Comparison of ENCODE assay signal across 8 mouse cellular contexts in genomic region chr7:81610125-81610524, GRCm38 (mm10). TPM values are rescaled to one million over a fixed set of nuclear protein-coding genes. Genes with fewer than 3 reads are reported as not detected.
A peak's percentile ranks its signal among the peaks of the same experiment; 100 is the strongest.
DNase-seq lines count a peak whose midpoint lies in the region; ATAC-seq and TF ChIP-seq lines count a peak whose summit lies in the region.

No protein-coding gene starts in this region.

- no peak overlapping the region for H3K9ac ChIP-seq in hindbrain, postnatal 0 days (replicated peaks; ENCODE audit: low read length)
- H3K9ac ChIP-seq in hindbrain, embryonic 13.5 days = no peak overlapping the region
- 0 out of 2 replicates have a peak overlapping the region, but pooled peaks have one; percentile 18 for H3K9ac ChIP-seq in ES-E14 (ENCODE audit: insufficient read depth, low read depth, low read length, poor library complexity, severe bottlenecking)
- no peak overlapping the region for H3K9ac ChIP-seq in liver, embryonic 14.5 days (replicated peaks)

- peak; percentile 53 for TF ChIP-seq CTCF in hindbrain, postnatal 0 days (IDR thresholded peaks at IDR 0.05; ENCODE audit: low read depth)
- peak; percentile 81 for TF ChIP-seq CTCF in liver, embryonic 14.5 days (IDR thresholded peaks at IDR 0.05; ENCODE audit: low read depth)

- no peaks in the 10 kb centered on the region for H3K4me1 ChIP-seq in hindbrain, postnatal 0 days (ENCODE audit: insufficient read depth, low read length)
- H3K4me1 ChIP-seq in hindbrain, embryonic 13.5 days (replicated peaks) = no peaks in the 10 kb centered on the region; the same call in none of the 2 replicates
- peaks cover 0 to 6% of the 10 kb centered on the region in 2 experiments; a peak in 1 of 4 replicates for H3K4me1 ChIP-seq in ES-E14 (ENCODE audit: control insufficient read depth in 2 of 2, insufficient read depth in 2 of 2, low read length in 2 of 2, poor library complexity in 1 of 2)
- H3K4me1 ChIP-seq in liver, embryonic 14.5 days (replicated peaks; ENCODE audit: control insufficient read depth in 2 of 2, insufficient read depth in 2 of 2, low read length in 1 of 2) = peaks cover 12 to 20% of the 10 kb centered on the region in 2 experiments

- peaks cover 13% of the 10 kb centered on the region; the same call in 1 of the 2 replicates for H3K36me3 ChIP-seq in hindbrain, postnatal 0 days (ENCODE audit: insufficient read depth, low read length)
- H3K36me3 ChIP-seq in hindbrain, embryonic 13.5 days = 0 out of 2 replicates have a peak, but pooled peaks cover 2% of the 10 kb centered on the region
- H3K36me3 ChIP-seq in ES-E14 (ENCODE audit: control insufficient read depth, insufficient read depth, low read length, poor library complexity, severe bottlenecking) = no peaks in the 10 kb centered on the region
- H3K36me3 ChIP-seq in liver, embryonic 14.5 days (replicated peaks; ENCODE audit: control insufficient read depth, insufficient read depth, low read depth) = no peaks in the 10 kb centered on the region

- H3K4me2 ChIP-seq in hindbrain, postnatal 0 days (ENCODE audit: low read depth, low read length) = no peak overlapping the region
- H3K4me2 ChIP-seq in hindbrain, embryonic 13.5 days = no peak overlapping the region
- no peak overlapping the region for H3K4me2 ChIP-seq in liver, embryonic 14.5 days (ENCODE audit: low read depth)

- no peaks in the 10 kb centered on the region for H3K9me3 ChIP-seq in hindbrain, postnatal 0 days (ENCODE audit: low read length)
- no peaks in the 10 kb centered on the region for H3K9me3 ChIP-seq in hindbrain, embryonic 13.5 days
- no peaks in the 10 kb centered on the region for H3K9me3 ChIP-seq in ES-E14 (ENCODE audit: control insufficient read depth, insufficient read depth, low read depth, low read length)
- no peaks in the 10 kb centered on the region for H3K9me3 ChIP-seq in liver, embryonic 14.5 days (ENCODE audit: control insufficient read depth, low read length)

- no peak for TF ChIP-seq EP300 in liver, embryonic 14.5 days (IDR thresholded peaks at IDR 0.05; ENCODE audit: low read depth)

- in situ Hi-C loops in ES-E14 (cut with MboI; ENCODE audit: low sequenced_read_pairs in 2 of 2, unreplicated experiment in 2 of 2) = no loop called here

- no peaks in the 10 kb centered on the region for H3K27me3 ChIP-seq in hindbrain, postnatal 0 days (ENCODE audit: insufficient read depth, low read length)
- no peaks in the 10 kb centered on the region for H3K27me3 ChIP-seq in hindbrain, embryonic 13.5 days
- H3K27me3 ChIP-seq in liver, embryonic 14.5 days (ENCODE audit: control insufficient read depth, insufficient read depth, low read length) = no peaks in the 10 kb centered on the region

- ATAC-seq in hindbrain, postnatal 0 days = no peak
- no peak for ATAC-seq in hindbrain, embryonic 13.5 days (ENCODE audit: low FRiP score)
- ATAC-seq in liver, embryonic 14.5 days (ENCODE audit: insufficient read depth) = peak; percentile 51; the same call in 1 of the 2 replicates

- H3K27ac ChIP-seq in hindbrain, postnatal 0 days = no peak overlapping the region
- H3K27ac ChIP-seq in hindbrain, embryonic 13.5 days = no peak overlapping the region
- no peak overlapping the region for H3K27ac ChIP-seq in ES-E14 (ENCODE audit: insufficient read depth, low read depth, low read length, poor library complexity, severe bottlenecking)
- no peak overlapping the region for H3K27ac ChIP-seq in liver, embryonic 14.5 days

- peak; percentile 46 for DNase-seq in hindbrain, postnatal 0 days (ENCODE audit: low spot score)
- DNase-seq in ES-E14 (ENCODE audit: low read depth, low spot score) = peak; percentile 78
- DNase-seq in brain, adult 2 months (ENCODE audit: low read depth, low spot score) = peak; percentile 49
- DNase-seq in liver, embryonic 14.5 days (ENCODE audit: low read depth in 3 of 3, low spot score in 3 of 3) = peak; percentile 63 to 65 (median 64)
- peak; percentile 67 for DNase-seq in thymus, postnatal 4 days
- no peak for DNase-seq in frontal cortex, postnatal 25 days (ENCODE audit: low spot score in 2 of 2)
- no peak for DNase-seq in layer of hippocampus, adult 9-11 months

- whole genome bisulfite sequencing in hindbrain, postnatal 0 days = 62% methylated on average over 18 of the region's 18 CpGs
- WGBS in hindbrain, embryonic 13.5 days = 62% methylated on average over 18 of the region's 18 CpGs
- WGBS in liver, embryonic 14.5 days (ENCODE audit: insufficient replicate concordance) = 41% methylated on average over 18 of the region's 18 CpGs

- no peak overlapping the region for H3K4me3 ChIP-seq in hindbrain, postnatal 0 days (ENCODE audit: low read length)
- no peak overlapping the region for H3K4me3 ChIP-seq in hindbrain, embryonic 13.5 days
- H3K4me3 ChIP-seq in ES-E14 (ENCODE audit: insufficient read depth in 1 of 2, low read depth in 1 of 2, low read length in 2 of 2, poor library complexity in 1 of 2, severe bottlenecking in 1 of 2) = peak overlapping the region; percentile 37 to 40; a peak in 3 of 4 replicates
- no peak overlapping the region for H3K4me3 ChIP-seq in liver, embryonic 14.5 days (ENCODE audit: insufficient read depth in 1 of 2, low read depth in 2 of 2, low read length in 2 of 2)

TF ChIP-seq in ES-E14, 5 proteins besides CTCF, POLR2A, EP300 and RAD21:
- TF ChIP-seq ZC3H11A (IDR thresholded peaks at IDR 0.05; ENCODE audit: borderline replicate concordance, low read depth, low read length) (peak; percentile 13; the same call in 1 of the 2 replicates), CHD2 (IDR thresholded peaks at IDR 0.05; ENCODE audit: low read depth, low read length) (no peak), HCFC1 (IDR thresholded peaks at IDR 0.05; ENCODE audit: borderline replicate concordance, insufficient read depth, low read length) (no peak), ZNF384 (IDR thresholded peaks at IDR 0.05; ENCODE audit: low read depth, low read length) (no peak), MAFK (IDR thresholded peaks at IDR 0.05; ENCODE audit: insufficient read depth, low read depth, low read length) (no peak)
TF ChIP-seq in ES-E14: peak in this region for 1.

RNA-seq across cellular contexts. Expression of gene Whamm, which starts 39.1 kb away (rescaled TPM):
- 5.1 and 6.2 TPM in 2 replicates for total RNA-seq in hindbrain, postnatal 0 days (2014; rRNA removed)
- 6.9 and 7.0 TPM in 2 replicates for polyA plus RNA-seq in hindbrain, postnatal 0 days (2015; fragmentation: Nextera tagmentation; extraction: Ambion mirVana)
- polyA plus RNA-seq in hindbrain, embryonic 13.5 days (2015; fragmentation: Nextera tagmentation; extraction: Ambion mirVana) = 6.2 TPM in 2 replicates
- total RNA-seq in ES-E14 (2012; rRNA removed) = 10.3 and 10.7 TPM in 2 replicates
- 4.3 and 6.9 TPM in 2 replicates for polyA plus RNA-seq in liver, embryonic 14.5 days (2012; rRNA removed)
- 6.2 and 6.3 TPM in 2 replicates for polyA plus RNA-seq in liver, embryonic 14.5 days (2014; fragmentation: Nextera tagmentation; extraction: Ambion mirVana)

RNA-seq across cellular contexts. Expression of gene Fsd2, which starts 43.4 kb away (rescaled TPM):
- 0.18 and 0.31 TPM in 2 replicates for total RNA-seq in hindbrain, postnatal 0 days (2014; rRNA removed)
- polyA plus RNA-seq in hindbrain, postnatal 0 days (2015; fragmentation: Nextera tagmentation; extraction: Ambion mirVana) = 0.05 and 0.08 TPM in 2 replicates
- 0.09 and 0.25 TPM in 2 replicates for polyA plus RNA-seq in hindbrain, embryonic 13.5 days (2015; fragmentation: Nextera tagmentation; extraction: Ambion mirVana)
- 0.05 and 0.09 TPM in 2 replicates for total RNA-seq in ES-E14 (2012; rRNA removed)
- 0.04 and 0.08 TPM in 2 replicates for polyA plus RNA-seq in liver, embryonic 14.5 days (2012; rRNA removed)
- 0.10 and 0.19 TPM in 2 replicates for polyA plus RNA-seq in liver, embryonic 14.5 days (2014; fragmentation: Nextera tagmentation; extraction: Ambion mirVana)

Comparison
In these comparisons a context has a peak if more than half of its experiments do, and no peak if none do; other contexts are left out.
1. DNase-seq: peak in hindbrain, postnatal 0 days (single experiment), ES-E14 (single experiment), brain, adult 2 months (single experiment), liver, embryonic 14.5 days (3 of 3) and thymus, postnatal 4 days (single experiment); none in frontal cortex, postnatal 25 days (0 of 2) and layer of hippocampus, adult 9-11 months (single experiment).
2. H3K4me3 ChIP-seq: peak in ES-E14 (2 of 2); none in hindbrain, postnatal 0 days (single experiment), hindbrain, embryonic 13.5 days (single experiment) and liver, embryonic 14.5 days (0 of 2).